Mouse (Mus musculus): Measurements from ENCODE around the gene Lag3.

DNA sequence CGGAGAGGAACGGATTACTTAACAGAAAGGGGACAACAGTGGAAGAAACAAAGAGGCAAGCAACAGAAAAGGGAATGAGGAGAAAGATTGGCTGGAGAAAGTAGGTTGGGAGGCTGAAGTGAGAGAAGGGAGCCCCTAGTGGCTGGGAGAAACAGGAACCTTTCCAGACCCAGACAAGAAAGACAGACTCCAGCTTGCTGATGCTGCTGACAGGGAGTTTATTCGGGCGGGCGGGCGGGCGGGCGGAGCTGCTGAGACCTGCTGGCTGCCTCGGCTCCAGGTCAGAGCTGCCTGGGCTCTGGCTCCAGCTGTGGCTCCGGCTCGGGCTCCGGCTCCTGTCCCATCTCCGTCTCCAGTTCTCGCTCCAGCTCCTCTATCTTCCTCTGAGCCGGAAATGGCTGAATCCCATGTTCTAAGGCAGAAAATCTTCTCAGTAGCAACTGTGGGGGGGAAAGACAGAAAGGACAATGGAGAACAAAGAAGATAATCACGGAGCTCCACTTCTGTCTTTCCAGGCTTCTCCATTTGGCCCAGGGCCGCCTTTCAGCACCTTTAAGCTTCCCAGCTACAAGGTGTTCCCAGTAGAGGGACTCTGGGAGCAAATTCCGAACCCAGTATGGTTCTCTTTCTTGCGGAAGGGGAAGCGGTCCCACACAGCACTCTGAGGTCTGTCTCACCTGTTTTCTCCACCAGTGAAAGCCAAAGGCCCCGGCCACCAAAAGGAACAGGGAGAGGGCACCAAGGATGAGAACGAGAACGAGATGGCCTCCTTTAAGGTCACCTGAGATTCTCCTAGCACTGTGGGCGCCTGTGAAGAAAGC lies 7.1 kb downstream of the Lag3 start:
- TF ChIP-seq POLR2A (IDR thresholded peaks at IDR 0.05; ENCODE audit: low read depth, low read length) = no peak
- peak; percentile 39; the same call in 1 of the 2 replicates for TF ChIP-seq CTCF (IDR thresholded peaks at IDR 0.05; ENCODE audit: extremely low read depth, insufficient read length, insufficient replicate concordance, low read depth, low read length)
